Mouse (Mus musculus): ENCODE results near the gene Odf3.

Gene Odf3

GRCm38 (mm10) chr7:140847755-140848580 lies at the start of gene Odf3:
Gene Odf3 (plus strand): TSS chr7:140847805.
- DNase-seq (ENCODE audit: low spot score in 2 of 2): no peak

- no peak for DNase-seq (ENCODE audit: low spot score in 2 of 2)
These were observed 49.4 kb upstream of the Odf3 start for GRCm38 (mm10) chr7:140798212-140798611.

DNA sequence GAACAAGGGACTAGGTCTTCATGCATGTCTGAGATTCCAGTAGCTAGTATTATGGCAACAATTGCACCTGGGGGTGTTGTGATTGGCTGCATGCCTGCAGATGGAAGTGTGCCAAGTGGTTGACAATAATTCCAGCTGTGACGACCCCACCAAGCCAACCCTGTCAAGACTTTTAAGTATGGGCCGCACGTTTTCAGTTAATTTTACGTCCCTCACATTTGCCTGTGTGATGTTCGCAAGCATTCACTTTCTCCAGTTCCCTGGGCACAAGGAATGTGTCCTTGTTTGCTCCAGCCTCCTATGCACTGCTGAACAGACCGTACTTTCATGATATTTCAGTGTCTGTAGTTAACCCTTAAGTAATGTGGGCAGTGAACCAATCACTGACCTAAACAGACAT lies 45.0 kb upstream of the Odf3 start:
- no peak for DNase-seq (ENCODE audit: low spot score in 2 of 2)

GRCm38 (mm10) chr7:140805704-140806103 lies 41.9 kb upstream of the Odf3 start:
- peak in 1 of 2 experiments; percentile 14 for DNase-seq (ENCODE audit: low spot score in 2 of 2)

- no peak for DNase-seq (ENCODE audit: low spot score in 2 of 2)
These were observed 37.1 kb upstream of the Odf3 start for GRCm38 (mm10) chr7:140810496-140810895.

DNA sequence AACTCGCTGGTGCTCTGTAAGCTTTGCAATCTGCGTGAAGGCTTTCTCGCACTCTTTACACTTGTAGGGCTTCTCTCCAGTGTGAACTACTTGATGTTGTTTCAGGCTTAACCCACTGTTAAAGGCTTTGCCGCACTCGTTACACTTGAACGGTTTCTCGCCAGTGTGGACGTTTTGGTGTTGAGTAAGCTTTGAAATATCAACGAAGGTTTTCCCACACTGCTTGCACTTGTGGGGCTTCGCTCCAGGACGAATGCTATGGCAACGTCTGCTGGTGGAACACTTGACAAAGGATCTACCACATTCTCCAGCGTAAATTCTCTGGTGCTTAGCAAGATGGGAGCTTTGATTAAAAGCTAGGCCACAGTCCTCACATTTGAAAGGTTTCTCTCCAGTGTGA lies 35.9 kb upstream of the Odf3 start:
- DNase-seq (ENCODE audit: low spot score in 2 of 2): no peak

DNA sequence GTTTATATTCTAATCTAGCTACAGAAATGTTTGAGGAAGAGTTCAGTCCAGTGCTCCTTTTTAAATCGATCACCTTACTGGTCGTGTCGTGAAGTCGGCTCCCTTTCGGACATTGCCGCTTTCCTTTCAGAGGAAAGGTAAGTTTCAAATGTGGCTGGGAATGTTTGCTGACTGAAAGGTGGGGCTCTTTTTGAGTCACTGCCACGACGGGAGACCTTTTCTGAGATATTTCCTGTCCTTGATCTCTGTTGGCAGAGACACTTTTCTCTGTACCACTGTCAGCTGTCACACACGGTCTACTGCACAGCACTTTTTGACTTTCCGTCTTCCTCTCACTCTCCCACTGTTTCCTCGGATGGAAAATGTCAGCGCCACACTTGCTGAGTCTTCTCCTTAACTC lies 34.8 kb upstream of the Odf3 start:
- DNase-seq (ENCODE audit: low spot score in 2 of 2): no peak

DNA sequence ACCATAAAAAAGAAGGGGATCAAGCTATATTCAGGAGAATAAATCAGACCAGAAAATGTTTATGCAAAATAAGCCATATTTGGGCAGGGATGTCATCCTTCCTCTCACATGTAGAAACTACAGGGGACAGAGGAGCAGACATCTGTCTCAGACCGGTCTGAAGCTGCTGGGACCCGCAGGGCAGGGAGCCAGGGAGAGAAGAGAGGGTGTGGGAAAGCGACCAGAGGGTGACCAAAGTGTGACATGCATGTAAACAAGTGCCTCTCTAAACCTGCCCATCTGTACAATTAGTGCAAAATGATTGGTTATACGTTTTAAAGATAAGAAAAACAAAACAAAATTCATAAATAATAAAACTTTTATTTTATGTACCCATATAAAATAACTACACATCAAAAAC lies 27.4 kb upstream of the Odf3 start:
- DNase-seq (ENCODE audit: low spot score in 2 of 2): no peak

DNA sequence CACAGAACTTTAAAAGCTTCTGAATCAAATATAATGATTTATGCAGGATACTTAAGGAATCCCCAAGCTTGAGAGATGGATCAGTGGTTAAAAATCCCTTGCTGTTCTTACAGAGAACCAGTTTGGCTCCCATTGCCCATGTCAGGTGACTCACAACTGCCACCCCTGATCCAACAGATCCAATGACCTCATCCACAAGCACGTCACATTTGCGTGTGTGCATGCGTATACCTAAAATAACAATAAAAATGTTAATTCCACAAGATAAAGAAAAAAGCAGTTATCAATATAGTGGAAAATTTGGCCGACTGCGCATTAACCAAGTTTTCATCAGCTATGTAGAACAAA lies 26.3 kb upstream of the Odf3 start:
- no peak for DNase-seq (ENCODE audit: low spot score in 2 of 2)

- DNase-seq (ENCODE audit: low spot score in 2 of 2): no peak
These were observed 25.8 kb upstream of the Odf3 start, which contains the start of gene Zfp941 for GRCm38 (mm10) chr7:140821653-140822329. Gene Zfp941 (minus strand): TSS chr7:140822178.

- DNase-seq (ENCODE audit: low spot score in 2 of 2): no peak
These were observed 24.9 kb upstream of the Odf3 start for GRCm38 (mm10) chr7:140822731-140823130.

DNA sequence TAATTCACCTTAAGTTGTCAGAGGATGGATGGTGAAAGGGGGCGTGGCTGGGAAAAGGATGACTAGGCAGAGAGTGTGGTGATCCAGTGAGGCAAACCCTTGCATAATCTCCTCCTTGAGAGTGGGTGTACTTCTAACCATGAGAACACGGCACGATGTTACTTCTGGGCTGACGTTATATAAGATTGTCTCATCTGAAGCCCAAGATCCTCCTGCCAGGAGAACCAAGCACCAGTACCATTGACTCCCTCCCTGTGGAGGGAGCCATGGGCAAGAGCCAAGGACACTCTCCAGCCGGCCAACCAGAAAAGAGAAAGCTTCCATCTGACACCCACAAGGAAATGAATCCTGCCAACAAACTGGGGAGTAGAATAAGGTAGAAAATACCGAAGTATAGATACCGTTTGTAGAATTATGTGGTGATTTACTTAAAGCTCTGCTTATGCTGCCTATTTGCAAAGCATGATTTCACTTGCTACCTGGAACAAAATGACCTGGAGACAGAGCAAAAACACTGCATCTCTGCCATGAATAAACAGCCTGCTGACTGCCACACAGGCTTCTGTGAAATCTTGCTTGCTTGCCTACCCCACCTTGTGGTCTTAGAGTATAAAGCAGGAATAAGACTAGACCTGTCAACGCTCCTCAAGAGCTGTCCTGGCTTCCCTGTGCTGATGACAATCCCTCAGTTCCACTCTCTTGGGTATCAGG lies 19.3 kb upstream of the Odf3 start:
- DNase-seq (ENCODE audit: low spot score in 2 of 2): no peak

GRCm38 (mm10) chr7:140831447-140831846 lies 16.2 kb upstream of the Odf3 start:
- DNase-seq (ENCODE audit: low spot score in 2 of 2): no peak

- no peak for DNase-seq (ENCODE audit: low spot score in 2 of 2)
These were observed 14.3 kb upstream of the Odf3 start for GRCm38 (mm10) chr7:140833341-140833740.

GRCm38 (mm10) chr7:140834968-140835757 lies 12.4 kb upstream of the Odf3 start, which contains the start of gene Urah:
Gene Urah (plus strand): TSS chr7:140835018.
- no peak for DNase-seq (ENCODE audit: low spot score in 2 of 2)

DNA sequence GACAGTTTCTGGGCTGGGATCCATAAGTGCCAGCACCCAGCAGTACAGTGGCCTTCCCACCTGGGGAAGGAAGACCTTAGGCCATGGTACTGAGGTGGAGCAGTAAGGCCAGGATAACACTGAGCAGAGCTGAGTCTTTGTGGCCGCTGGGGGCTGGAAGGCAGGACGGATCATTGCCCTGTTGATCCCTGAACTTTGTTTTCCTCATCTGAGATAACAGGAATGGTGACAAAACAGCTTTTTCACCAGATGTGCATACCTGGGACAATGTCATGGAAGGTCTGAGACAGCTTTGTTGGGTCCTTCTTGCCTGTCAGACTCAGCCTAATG lies 11.9 kb upstream of the Odf3 start:
- no peak for DNase-seq (ENCODE audit: low spot score in 2 of 2)

GRCm38 (mm10) chr7:140836243-140837115 lies 11.1 kb upstream of the Odf3 start:
- DNase-seq (ENCODE audit: low spot score in 2 of 2): no peak

DNA sequence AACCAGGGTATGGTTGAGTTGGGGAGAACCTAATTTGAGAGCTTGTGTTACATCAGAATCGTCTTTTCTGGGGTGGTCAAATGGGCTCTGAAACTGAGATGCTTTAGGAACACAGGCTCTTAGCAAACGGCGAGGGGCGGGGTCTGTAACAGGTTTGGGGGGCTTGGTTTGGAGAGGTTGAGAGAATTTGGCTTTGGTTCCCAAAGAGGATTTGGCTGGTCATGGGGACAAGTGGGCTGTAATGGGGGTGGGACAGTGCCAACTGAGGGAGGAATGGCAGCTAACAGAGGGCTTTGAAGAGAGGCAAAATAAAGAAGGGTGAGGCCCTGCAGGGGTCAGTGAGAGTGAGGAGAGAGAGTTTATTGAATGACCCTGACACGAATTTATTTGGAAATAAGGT lies 8.0 kb upstream of the Odf3 start:
- DNase-seq (ENCODE audit: low spot score in 2 of 2): no peak

DNA sequence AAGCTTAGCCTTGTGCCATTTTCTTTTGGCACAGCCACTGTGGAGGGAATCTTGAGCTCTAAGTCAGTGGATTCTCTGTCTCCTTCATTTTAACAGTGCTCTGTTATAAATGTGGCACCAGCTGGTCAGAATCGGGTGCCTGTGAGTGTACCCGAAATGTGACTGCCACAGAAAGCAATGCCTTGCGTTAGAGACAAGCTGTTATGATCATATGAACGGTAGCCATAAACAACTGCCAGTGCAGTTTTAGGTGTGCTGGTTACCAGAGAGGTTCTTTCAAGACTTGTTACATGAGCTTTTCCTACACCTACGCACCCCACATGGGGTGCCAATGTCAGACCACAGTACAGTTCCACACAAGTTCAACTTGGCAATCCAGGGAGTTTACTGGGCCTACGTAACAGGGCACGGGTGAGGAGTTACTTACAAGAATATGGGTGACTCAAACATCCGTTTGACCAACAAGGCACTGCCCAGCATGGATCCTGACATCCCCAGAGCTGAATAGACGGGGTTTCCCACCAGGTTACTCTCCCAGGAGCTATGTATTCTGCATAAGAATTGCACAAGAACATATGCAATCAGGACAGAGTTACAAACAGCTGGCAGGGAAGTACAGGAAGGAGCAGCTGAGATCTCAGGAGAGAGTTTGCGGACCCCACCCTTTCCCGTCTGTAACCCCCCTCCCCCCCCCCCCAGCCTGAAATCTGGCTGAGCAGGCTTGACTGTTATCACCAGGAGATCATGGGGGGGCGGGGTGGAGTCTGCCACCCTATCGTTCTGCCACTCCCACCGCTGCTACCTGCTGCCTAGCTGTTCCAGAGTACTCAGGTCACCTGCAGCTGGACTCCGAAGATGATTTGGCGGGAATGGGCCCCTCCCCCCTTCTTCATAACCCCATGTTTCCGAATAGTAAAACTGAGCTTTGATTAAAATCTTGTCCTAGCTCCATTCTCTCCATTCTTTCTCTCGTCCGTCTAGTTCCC lies 6.6 kb upstream of the Odf3 start:
- DNase-seq (ENCODE audit: low spot score in 2 of 2): no peak

DNA sequence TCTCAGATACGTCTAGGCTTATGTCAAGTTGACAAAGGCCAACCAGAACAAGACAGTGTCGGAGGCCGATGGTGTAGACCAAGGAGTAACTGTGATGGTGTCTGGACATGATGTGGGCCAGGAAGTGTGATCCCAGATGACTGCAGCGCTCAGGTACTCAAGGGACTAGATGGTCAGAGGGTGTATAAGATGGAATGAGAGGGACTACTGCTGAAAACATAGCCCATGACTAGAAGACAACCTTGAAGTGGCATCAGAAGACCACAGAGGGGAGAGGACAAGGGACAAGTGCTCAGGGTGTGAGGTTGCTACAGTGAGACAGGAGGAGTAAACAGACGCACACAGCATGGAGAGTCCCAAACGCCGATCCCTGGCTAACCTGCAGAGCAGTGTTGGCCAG lies 3.8 kb upstream of the Odf3 start:
- DNase-seq (ENCODE audit: low spot score in 2 of 2): no peak

Data from natural killer cell, adult 2 months (primary cell).